Mouse (Mus musculus) liver, postnatal 0 days (tissue): ENCODE measurements around the gene Swi5. TPM values are rescaled to one million over a fixed set of nuclear protein-coding genes. Genes with fewer than 3 reads are reported as not detected.

ENCODE experiments used
- ATAC-seq: fragments of 200-750 bp; cut with Nextera tagmentation; 2 replicates; pipeline ENCODE4 v1.8.0; 2017; ENCODE audit warnings: mild to moderate bottlenecking, moderate library complexity
- DNase-seq: peaks from one replicate; pipeline ENCODE4 v3.0.0-alpha.2; 2016
- H3K27ac ChIP-seq: fragments of 300-500 bp; sonication (generic); 2 replicates; pipeline ENCODE4 v1.5.1; 2014; ENCODE audit warnings: antibody characterized with exemption, moderate library complexity, mild to moderate bottlenecking, low read depth
- H3K27me3 ChIP-seq: fragments of 300-500 bp; sonication (generic); 2 replicates; pipeline ENCODE4 v1.6.1; 2014; ENCODE audit warnings: low read length, control low read depth, mixed read lengths; ENCODE audit not compliant: insufficient read depth
- H3K36me3 ChIP-seq: fragments of 300-500 bp; sonication (generic); replicated peaks from 2 replicates; pipeline ENCODE4 v1.6.1; 2014; ENCODE audit warnings: mild to moderate bottlenecking, control low read depth, low read length, moderate library complexity, mixed read lengths; ENCODE audit not compliant: insufficient read depth
- H3K4me1 ChIP-seq: fragments of 300-500 bp; sonication (generic); 2 replicates; pipeline ENCODE4 v1.6.1; 2014; ENCODE audit warnings: antibody characterized with exemption, mild to moderate bottlenecking, control low read depth; ENCODE audit not compliant: insufficient read depth
- H3K4me2 ChIP-seq: fragments of 300-500 bp; sonication (generic); 2 replicates; pipeline ENCODE4 v1.6.1; 2014; ENCODE audit warnings: low read depth, mild to moderate bottlenecking, low read length, moderate library complexity, mixed read lengths
- H3K4me3 ChIP-seq: fragments of 300-500 bp; sonication (generic); 2 replicates; pipeline ENCODE4 v1.5.1; 2014; ENCODE audit warnings: low read depth, low read length
- H3K9ac ChIP-seq: fragments of 300-500 bp; sonication (generic); replicated peaks from 2 replicates; pipeline ENCODE4 v1.6.1; 2014; ENCODE audit warnings: mild to moderate bottlenecking, moderate library complexity
- H3K9me3 ChIP-seq: fragments of 300-500 bp; sonication (generic); 2 replicates; pipeline ENCODE4 v1.6.1; 2016; ENCODE audit warnings: mild to moderate bottlenecking, control low read depth, low read length, mixed read lengths
- CTCF ChIP-seq: sonication (generic); IDR thresholded peaks from 2 replicates; pipeline ENCODE4 v1.5.1; 2016; ENCODE audit warnings: antibody characterized with exemption, low read depth
- EP300 ChIP-seq: IDR thresholded peaks from 2 replicates; pipeline ENCODE4 v1.6.1; 2016; ENCODE audit warnings: antibody characterized with exemption, low read depth, mild to moderate bottlenecking
- WGBS: fragments of 180-500 bp; shearing (Covaris S2); extraction: QIAGEN DNeasy Blood & Tissue Kit; methylation state at CpG from one replicate; pipeline ENCODE4 v1.1.7; 2014; ENCODE audit not compliant: insufficient replicate concordance; 5-methylcytosine and 5-hydroxymethylcytosine counted together
- polyA plus RNA-seq: library from polyadenylated mRNA; unstranded; fragments of >200 nt; fragmentation: Nextera tagmentation; extraction: Ambion mirVana; gene quantifications from 2 replicates; pipeline ENCODE4 v1.2.1, GENCODE M21; 2015

The Swi5 gene
- 188 and 209 TPM in 2 replicates for polyA plus RNA-seq

DNA sequence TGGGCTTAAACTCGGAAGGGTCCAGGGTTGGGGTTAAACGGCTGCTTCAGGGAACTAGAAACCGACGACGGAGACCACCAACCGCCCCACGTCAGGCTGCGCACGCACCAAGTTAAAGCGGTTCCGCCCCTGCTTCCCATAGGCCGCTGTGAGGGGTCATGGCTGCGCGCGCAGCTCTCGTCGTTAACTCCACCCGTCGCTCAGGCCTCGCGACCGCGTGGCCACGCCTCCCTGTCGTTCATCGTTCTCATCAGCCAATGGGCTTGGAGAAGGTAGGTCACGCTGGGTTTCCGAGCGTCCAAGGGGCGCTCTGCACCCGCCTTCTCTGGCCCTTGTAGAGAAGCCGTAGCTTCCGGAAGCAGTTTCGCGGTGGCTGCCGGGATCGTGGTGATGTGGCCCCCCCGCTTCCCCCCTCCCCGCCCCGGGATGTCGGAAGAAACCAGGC, at the start of gene Swi5:
Gene Swi5 (minus strand): TSS at position 153 of the 445 bp plus-strand sequence.
- H3K9me3 ChIP-seq = no peaks in the 10 kb centered on the region
- TF ChIP-seq CTCF (no peak), EP300 (no peak)
- H3K4me2 ChIP-seq = peak within 1 kb of the TSS; percentile 95
- H3K27ac ChIP-seq = peak within 1 kb of the TSS; percentile 96
- DNase-seq = peak; percentile 100
- peaks cover 26% of the 10 kb centered on the region for H3K4me1 ChIP-seq
- no peaks in the 10 kb centered on the region for H3K27me3 ChIP-seq
- peaks cover 19% of the 10 kb centered on the region for H3K36me3 ChIP-seq
- ATAC-seq = peak; percentile 98
- under 1% methylated on average over 37 of the region's 41 CpGs for WGBS
- H3K9ac ChIP-seq = peak within 1 kb of the TSS; percentile 95
- H3K4me3 ChIP-seq = peak within 1 kb of the TSS; percentile 90

DNA sequence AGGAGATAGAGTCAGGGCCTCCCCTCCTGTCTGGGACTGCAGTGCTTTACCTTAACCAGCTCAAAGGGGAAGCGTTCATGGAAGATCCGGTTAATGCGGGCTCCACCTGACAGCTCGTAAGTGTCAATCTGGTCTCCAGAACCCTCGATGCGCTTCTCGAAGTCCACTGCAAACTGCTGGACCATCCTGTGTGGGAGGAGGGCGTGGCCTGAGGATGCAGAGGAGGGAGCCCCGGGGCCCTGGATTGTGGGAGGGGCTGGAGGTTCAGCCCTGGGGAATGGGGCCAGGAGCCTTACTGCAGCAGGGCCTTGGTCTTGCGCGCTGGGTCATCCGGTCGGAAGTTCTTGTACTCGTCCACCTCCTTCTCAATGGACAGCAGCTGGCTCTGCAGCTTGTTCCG, 48.0 kb upstream of the Swi5 start:
- WGBS = 44% methylated on average over 15 of the region's 15 CpGs
- H3K27me3 ChIP-seq = 0 out of 2 replicates have a peak, but pooled peaks cover 2% of the 10 kb centered on the region
- no peaks in the 10 kb centered on the region for H3K9me3 ChIP-seq
- DNase-seq (no peak), ATAC-seq (no peak)
- TF ChIP-seq CTCF = no peak
- TF ChIP-seq EP300 = no peak
- H3K36me3 ChIP-seq = no peaks in the 10 kb centered on the region
- no peaks in the 10 kb centered on the region for H3K4me1 ChIP-seq
- H3K27ac ChIP-seq = no peak overlapping the region
- H3K4me3 ChIP-seq = no peak overlapping the region
- H3K4me2 ChIP-seq = no peak overlapping the region
- H3K9ac ChIP-seq = no peak overlapping the region

DNA sequence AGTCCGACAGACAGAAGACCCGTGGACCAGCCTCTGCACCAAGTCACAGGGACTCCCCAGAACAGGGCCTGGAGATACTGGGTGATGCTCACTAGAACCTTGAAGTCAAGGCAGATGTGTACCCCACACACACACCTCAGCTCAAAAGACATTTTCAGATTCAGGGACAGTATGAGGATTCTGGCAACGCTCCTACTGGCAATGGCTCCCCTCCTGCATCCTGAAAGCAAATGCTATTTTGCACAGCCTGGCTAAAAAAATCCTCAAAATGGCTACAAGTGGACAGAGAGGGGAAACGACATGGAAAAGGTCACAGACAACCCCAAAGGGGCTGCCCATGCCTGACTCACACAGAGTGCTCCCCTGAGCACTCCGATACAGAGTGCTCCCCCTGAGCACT, 44.3 kb upstream of the Swi5 start:
- no peaks in the 10 kb centered on the region for H3K4me1 ChIP-seq
- no peaks in the 10 kb centered on the region for H3K9me3 ChIP-seq
- TF ChIP-seq EP300 = no peak
- no peak for TF ChIP-seq CTCF
- 70% methylated on average over 5 of the region's 5 CpGs for WGBS
- no peak overlapping the region for H3K4me3 ChIP-seq
- H3K4me2 ChIP-seq = no peak overlapping the region
- H3K27me3 ChIP-seq = 0 out of 2 replicates have a peak, but pooled peaks cover 2% of the 10 kb centered on the region
- H3K27ac ChIP-seq = no peak overlapping the region
- no peaks in the 10 kb centered on the region for H3K36me3 ChIP-seq
- ATAC-seq (no peak), DNase-seq (no peak)
- H3K9ac ChIP-seq = no peak overlapping the region

DNA sequence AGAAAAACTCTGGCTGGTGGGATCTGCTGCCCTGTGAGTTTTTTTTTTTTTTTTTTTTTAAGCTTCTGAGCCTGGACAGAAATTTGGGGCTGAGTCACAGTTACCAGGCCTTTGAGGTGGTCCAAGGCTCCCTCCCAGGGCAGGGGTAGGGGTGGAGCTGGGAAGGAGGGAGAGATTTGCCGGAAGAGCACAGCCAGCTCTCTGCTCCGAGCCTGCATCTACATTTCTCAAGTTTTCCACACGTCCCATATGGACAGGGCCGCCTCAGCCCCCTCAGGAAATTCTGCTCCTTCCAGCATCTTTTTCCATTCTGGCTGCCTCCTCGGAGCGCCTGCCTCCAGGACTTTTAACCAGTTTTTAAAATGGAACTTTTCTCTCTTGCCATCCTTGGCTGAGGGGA, 41.7 kb upstream of the Swi5 start:
- Histone ChIP-seq H3K4me2 (no peak overlapping the region), H3K9ac (no peak overlapping the region), H3K27ac (no peak overlapping the region), H3K27me3 (no peaks in the 10 kb centered on the region), H3K36me3 (no peaks in the 10 kb centered on the region), H3K9me3 (no peaks in the 10 kb centered on the region), H3K4me1 (no peaks in the 10 kb centered on the region), H3K4me3 (no peak overlapping the region)
- DNase-seq (no peak), ATAC-seq (no peak)
- TF ChIP-seq EP300 (no peak), CTCF (no peak)
- WGBS = 66% methylated on average over 6 of the region's 6 CpGs

DNA sequence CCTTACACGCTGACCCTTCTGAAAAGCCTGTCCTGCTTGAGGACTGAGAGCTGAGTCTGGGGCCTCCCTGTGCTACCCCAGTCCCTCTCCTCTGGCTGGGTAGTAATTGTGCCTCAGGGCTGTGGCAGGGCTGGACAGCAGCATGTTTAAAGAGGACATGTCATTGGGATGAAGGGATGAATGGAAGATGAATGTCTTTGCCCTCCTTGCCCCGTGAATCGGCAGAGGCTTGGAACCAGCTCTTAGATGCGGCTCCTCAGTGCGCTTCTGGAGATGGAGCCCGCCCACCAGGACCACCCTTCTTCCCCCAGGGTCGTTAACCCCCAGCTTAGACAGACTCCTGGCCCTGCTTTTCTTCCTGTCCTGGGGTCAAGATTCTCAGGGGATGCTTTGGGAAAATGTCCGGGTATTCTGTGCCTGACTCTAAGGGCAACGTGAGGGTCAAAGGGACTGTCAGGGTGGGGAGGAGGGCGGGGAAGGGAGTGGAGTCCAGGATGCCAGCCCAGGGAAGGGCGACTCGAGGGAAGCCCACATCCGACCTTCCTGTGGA, 41.1 kb upstream of the Swi5 start:
- H3K4me1 ChIP-seq = no peaks in the 10 kb centered on the region
- H3K4me3 ChIP-seq = no peak overlapping the region
- H3K27me3 ChIP-seq = no peaks in the 10 kb centered on the region
- no peaks in the 10 kb centered on the region for H3K9me3 ChIP-seq
- H3K27ac ChIP-seq = no peak overlapping the region
- H3K4me2 ChIP-seq = no peak overlapping the region
- no peaks in the 10 kb centered on the region for H3K36me3 ChIP-seq
- WGBS = 50% methylated on average over 13 of the region's 13 CpGs
- ATAC-seq (no peak), DNase-seq (no peak)
- H3K9ac ChIP-seq = no peak overlapping the region
- TF ChIP-seq EP300 (no peak), CTCF (no peak)

DNA sequence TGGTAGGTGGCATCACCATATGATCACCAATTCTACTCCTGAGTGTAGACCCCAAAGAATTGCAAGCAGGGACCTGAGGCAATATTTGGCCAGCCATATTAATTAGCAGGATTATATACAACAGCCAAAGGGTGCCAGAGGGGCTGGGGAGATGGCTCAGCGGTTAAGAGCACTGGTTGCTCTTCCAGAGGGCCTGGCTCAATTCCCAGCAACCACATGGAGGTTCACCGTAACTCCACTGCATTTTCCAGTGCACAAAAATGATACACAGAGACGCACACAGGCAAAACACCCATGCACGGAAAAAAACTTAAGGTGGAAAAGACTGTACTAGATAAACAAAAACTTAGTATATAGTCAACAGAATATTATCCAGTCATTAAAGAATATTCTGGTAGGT, 39.3 kb upstream of the Swi5 start:
- H3K9me3 ChIP-seq = no peaks in the 10 kb centered on the region
- H3K4me1 ChIP-seq = no peaks in the 10 kb centered on the region
- ATAC-seq (no peak), DNase-seq (no peak)
- H3K9ac ChIP-seq = no peak overlapping the region
- no peak for TF ChIP-seq CTCF
- TF ChIP-seq EP300 = no peak
- no peaks in the 10 kb centered on the region for H3K36me3 ChIP-seq
- no peaks in the 10 kb centered on the region for H3K27me3 ChIP-seq
- no peak overlapping the region for H3K4me2 ChIP-seq
- H3K27ac ChIP-seq = no peak overlapping the region
- no peak overlapping the region for H3K4me3 ChIP-seq
- 76% methylated on average over 4 of the region's 4 CpGs for WGBS
